Comparison of ENCODE assay signal across 10 mouse cellular contexts in the genomic region with DNA sequence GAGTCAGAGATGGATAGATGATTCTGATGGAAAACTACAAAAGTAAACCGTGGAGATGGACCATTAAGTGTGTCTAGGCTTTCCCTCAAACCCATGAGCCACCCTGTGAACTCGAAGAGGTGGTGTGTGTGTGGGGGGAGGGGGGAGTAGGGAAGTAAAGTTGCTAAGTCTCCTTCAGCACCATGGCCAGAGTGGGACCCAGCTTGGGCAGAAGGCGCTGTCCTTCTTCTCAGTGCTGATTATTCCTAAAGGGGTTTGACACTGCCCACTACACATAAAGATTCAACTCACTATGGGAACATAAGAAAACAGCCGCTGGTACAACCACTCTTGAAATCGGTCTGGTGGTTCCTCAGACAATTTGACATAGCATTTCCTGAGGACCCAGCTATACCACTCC. TPM values are rescaled to one million over a fixed set of nuclear protein-coding genes. Genes with fewer than 3 reads are reported as not detected.
DNase-seq lines count a peak whose midpoint lies in the region; ATAC-seq and TF ChIP-seq lines count a peak whose summit lies in the region.
"Had no signal": no experiment of that assay in that cellular context is flagged by ENCODE, and none has a peak within 500 bp of the region (broad histone marks: within the 10 kb centered on the region; RNA-seq: fewer than 3 reads in every experiment).

No protein-coding gene starts in this region.

- H3K27ac ChIP-seq in embryonic facial prominence, embryonic 11.5 days (replicated peaks; ENCODE audit: low read depth, low read length) = no peak overlapping the region
- H3K27ac ChIP-seq in stomach, postnatal 0 days (replicated peaks) = no peak overlapping the region
- H3K27ac ChIP-seq in forebrain, postnatal 0 days (ENCODE audit: low read depth, low read length) = no peak overlapping the region

- H3K36me3 ChIP-seq in embryonic facial prominence, embryonic 11.5 days (replicated peaks; ENCODE audit: control insufficient read depth, insufficient read depth, low read depth, low read length) = no peaks in the 10 kb centered on the region
- no peaks in the 10 kb centered on the region for H3K36me3 ChIP-seq in stomach, postnatal 0 days (ENCODE audit: control insufficient read depth, insufficient read depth, low read length)
- H3K36me3 ChIP-seq in forebrain, postnatal 0 days (ENCODE audit: insufficient read depth) = no peaks in the 10 kb centered on the region

- no peak for TF ChIP-seq EP300 in stomach, postnatal 0 days (optimal IDR thresholded peaks at IDR 0.05)

- no peak overlapping the region for H3K4me2 ChIP-seq in embryonic facial prominence, embryonic 11.5 days (ENCODE audit: low read depth, low read length)
- no peak overlapping the region for H3K4me2 ChIP-seq in stomach, postnatal 0 days (replicated peaks; ENCODE audit: low read depth)
- no peak overlapping the region for H3K4me2 ChIP-seq in forebrain, postnatal 0 days (ENCODE audit: low read depth)

- WGBS in embryonic facial prominence, embryonic 11.5 days = 40% methylated on average over 5 of the region's 5 CpGs
- 32% methylated on average over 5 of the region's 5 CpGs for WGBS in stomach, postnatal 0 days
- 45% methylated on average over 5 of the region's 5 CpGs for WGBS in forebrain, postnatal 0 days

- H3K4me3 ChIP-seq in embryonic facial prominence, embryonic 11.5 days (ENCODE audit: low read depth, low read length) = no peak overlapping the region
- no peak overlapping the region for H3K4me3 ChIP-seq in stomach, postnatal 0 days (ENCODE audit: low read depth, low read length)
- no peak overlapping the region for H3K4me3 ChIP-seq in forebrain, postnatal 0 days (ENCODE audit: low read depth, low read length)

- peak; percentile 47 for DNase-seq in heart, postnatal 4 days
- DNase-seq in heart, adult 9 months (ENCODE audit: low spot score in 2 of 2) = no peak
- DNase-seq in ovary, postnatal 14 days (ENCODE audit: low spot score) = peak; percentile 24
- DNase-seq in ovary, adult 18-20 months (ENCODE audit: low spot score) = no peak
- DNase-seq in embryonic facial prominence, embryonic 11.5 days (ENCODE audit: low spot score) = peak; percentile 81
- DNase-seq in stomach, postnatal 0 days (ENCODE audit: low spot score) = peak; percentile 30
- no peak for DNase-seq in right cerebral cortex, postnatal 4 days
- DNase-seq in forebrain, postnatal 0 days = no peak
- DNase-seq: cerebellum, postnatal 14 days had no signal

- H3K9me3 ChIP-seq in embryonic facial prominence, embryonic 11.5 days (replicated peaks; ENCODE audit: control insufficient read depth, low read length) = no peaks in the 10 kb centered on the region
- no peaks in the 10 kb centered on the region for H3K9me3 ChIP-seq in stomach, postnatal 0 days (ENCODE audit: control insufficient read depth, low read length)
- H3K9me3 ChIP-seq in forebrain, postnatal 0 days (ENCODE audit: low read length) = no peaks in the 10 kb centered on the region

- no peaks in the 10 kb centered on the region for H3K27me3 ChIP-seq in embryonic facial prominence, embryonic 11.5 days (ENCODE audit: control insufficient read depth, insufficient read depth, low read length)
- no peaks in the 10 kb centered on the region for H3K27me3 ChIP-seq in stomach, postnatal 0 days (ENCODE audit: control insufficient read depth, insufficient read depth, low read length)
- no peaks in the 10 kb centered on the region for H3K27me3 ChIP-seq in forebrain, postnatal 0 days (ENCODE audit: insufficient read depth, low read length)

- no peaks in the 10 kb centered on the region for H3K4me1 ChIP-seq in embryonic facial prominence, embryonic 11.5 days (ENCODE audit: control insufficient read depth, insufficient read depth, low read length)
- H3K4me1 ChIP-seq in stomach, postnatal 0 days (replicated peaks; ENCODE audit: control insufficient read depth, insufficient read depth) = no peaks in the 10 kb centered on the region
- no peaks in the 10 kb centered on the region for H3K4me1 ChIP-seq in forebrain, postnatal 0 days (ENCODE audit: insufficient read depth)

- TF ChIP-seq CTCF in stomach, postnatal 0 days (IDR thresholded peaks at IDR 0.05; ENCODE audit: low read depth) = no peak
- TF ChIP-seq CTCF in forebrain, postnatal 0 days (IDR thresholded peaks at IDR 0.05; ENCODE audit: low read depth) = no peak

- ATAC-seq in embryonic facial prominence, embryonic 11.5 days (replicated peaks; ENCODE audit: insufficient number of reproducible peaks, low FRiP score, low TSS enrichment, low read depth) = no peak
- ATAC-seq in stomach, postnatal 0 days (ENCODE audit: low FRiP score, low TSS enrichment) = no peak
- no peak for ATAC-seq in forebrain, postnatal 0 days

- no peak overlapping the region for H3K9ac ChIP-seq in embryonic facial prominence, embryonic 11.5 days (replicated peaks; ENCODE audit: low read length)
- no peak overlapping the region for H3K9ac ChIP-seq in stomach, postnatal 0 days (ENCODE audit: low read length)
- no peak overlapping the region for H3K9ac ChIP-seq in forebrain, postnatal 0 days

RNA-seq across cellular contexts. Expression of a gene that starts 32.9 kb away (rescaled TPM):
- not detected for total RNA-seq in heart, postnatal 4 days (2021)
- polyA plus RNA-seq in embryonic facial prominence, embryonic 11.5 days (2014; fragmentation: Nextera tagmentation; extraction: Ambion mirVana) = not detected in 2 replicates
- polyA plus RNA-seq in stomach, postnatal 0 days (2015; fragmentation: Nextera tagmentation; extraction: Ambion mirVana) = 0.06 TPM in 1 of 2 replicates, not detected in the other
- 0.10 TPM in 1 of 2 replicates, not detected in the other for total RNA-seq in forebrain, postnatal 0 days (2014; rRNA removed)
- 0.35 TPM in 1 of 2 replicates, not detected in the other for polyA plus RNA-seq in forebrain, postnatal 0 days (2015; fragmentation: Nextera tagmentation; extraction: Ambion mirVana)

RNA-seq across cellular contexts. Expression of a gene that starts 38.7 kb away (rescaled TPM):
- total RNA-seq in heart, postnatal 4 days (2021) = not detected
- not detected in 2 replicates for polyA plus RNA-seq in embryonic facial prominence, embryonic 11.5 days (2014; fragmentation: Nextera tagmentation; extraction: Ambion mirVana)
- polyA plus RNA-seq in stomach, postnatal 0 days (2015; fragmentation: Nextera tagmentation; extraction: Ambion mirVana) = not detected in 2 replicates
- total RNA-seq in forebrain, postnatal 0 days (2014; rRNA removed) = not detected in 2 replicates
- polyA plus RNA-seq in forebrain, postnatal 0 days (2015; fragmentation: Nextera tagmentation; extraction: Ambion mirVana) = not detected in 2 replicates

RNA-seq across cellular contexts. Expression of a gene that starts 47.3 kb away (rescaled TPM):
- 10 to 100 TPM; 95.0 to 96.6 TPM for total RNA-seq in heart, postnatal 4 days (2021)
- 34.5 and 39.0 TPM in 2 replicates for polyA plus RNA-seq in embryonic facial prominence, embryonic 11.5 days (2014; fragmentation: Nextera tagmentation; extraction: Ambion mirVana)
- polyA plus RNA-seq in stomach, postnatal 0 days (2015; fragmentation: Nextera tagmentation; extraction: Ambion mirVana) = 18.1 and 19.7 TPM in 2 replicates
- 88.8 and 98.3 TPM in 2 replicates for total RNA-seq in forebrain, postnatal 0 days (2014; rRNA removed)
- 73.1 and 101 TPM in 2 replicates for polyA plus RNA-seq in forebrain, postnatal 0 days (2015; fragmentation: Nextera tagmentation; extraction: Ambion mirVana)

RNA-seq across cellular contexts. Expression of a gene that starts 51.8 kb away (rescaled TPM):
- not detected for total RNA-seq in heart, postnatal 4 days (2021)
- not detected in 2 replicates for polyA plus RNA-seq in embryonic facial prominence, embryonic 11.5 days (2014; fragmentation: Nextera tagmentation; extraction: Ambion mirVana)
- not detected in 2 replicates for polyA plus RNA-seq in stomach, postnatal 0 days (2015; fragmentation: Nextera tagmentation; extraction: Ambion mirVana)
- not detected in 2 replicates for total RNA-seq in forebrain, postnatal 0 days (2014; rRNA removed)
- polyA plus RNA-seq in forebrain, postnatal 0 days (2015; fragmentation: Nextera tagmentation; extraction: Ambion mirVana) = not detected in 2 replicates
- total RNA-seq: gastrocnemius, postnatal 4 days had no signal

Comparison
In these comparisons a context has a peak if more than half of its experiments do, and no peak if none do; other contexts are left out.
1. DNase-seq: peak in heart, postnatal 4 days (single experiment), ovary, postnatal 14 days (single experiment), embryonic facial prominence, embryonic 11.5 days (single experiment) and stomach, postnatal 0 days (single experiment); none in heart, adult 9 months (0 of 2), ovary, adult 18-20 months (single experiment), right cerebral cortex, postnatal 4 days (single experiment) and forebrain, postnatal 0 days (single experiment).